Mouse (Mus musculus) cerebellum, adult 2 months (tissue): ENCODE data around the gene Tmem43.

Experiments
- CTCF ChIP-seq: fragments of 200-500 bp; IDR thresholded peaks from 2 replicates; pipeline ENCODE4 v1.5.1; 2011; ENCODE audit warnings: low read depth, mild to moderate bottlenecking, control low read depth, low read length, moderate library complexity, borderline replicate concordance; ENCODE audit not compliant: insufficient read depth
- POLR2A ChIP-seq: fragments of 200-500 bp; IDR thresholded peaks from 2 replicates; pipeline ENCODE4 v1.6.1; 2011; ENCODE audit warnings: low read length, control low read depth, borderline replicate concordance; ENCODE audit not compliant: insufficient read depth

- TF ChIP-seq POLR2A (no peak), CTCF (no peak)
These were observed 57.8 kb downstream of the Tmem43 start for GRCm38 (mm10) chr6:91531276-91531675.
